Mouse (Mus musculus) CH12.LX (cell line): ENCODE measurements at regions not wholly inside any gene's neighbourhood (a gene's known extent, or its start where the extent isn't known, plus 50 kb on each side); places are given as distances from the start of the nearest gene placed in this dataset.

Source experiments
- DNase-seq: peaks from one replicate; pipeline ENCODE4 v3.0.0-alpha.2; 2013; ENCODE audit errors: extremely low read depth
- H3K27ac ChIP-seq: 2 replicates; pipeline ENCODE4 v1.5.1; 2012; ENCODE audit warnings: low read depth, mild to moderate bottlenecking, control low read depth, moderate library complexity; ENCODE audit not compliant: insufficient read depth
- H3K27me3 ChIP-seq: replicated peaks from 2 replicates; pipeline ENCODE3; 2012; ENCODE audit warnings: inconsistent platforms
- H3K36me3 ChIP-seq, 2 experiments: replicated peaks in 1 of 2; 2 replicates each; pipeline versions ENCODE3 to v1.6.1; 2012; ENCODE audit warnings: inconsistent platforms in 1 of 2, low read length in 1 of 2, mild to moderate bottlenecking in 1 of 2, mixed read lengths in 1 of 2, moderate library complexity in 1 of 2; ENCODE audit not compliant: control insufficient read depth in 1 of 2, insufficient read depth in 1 of 2
- H3K4me1 ChIP-seq, 2 experiments: 2 replicates each; pipeline ENCODE4 v1.6.1; 2012; ENCODE audit warnings: inconsistent platforms in 1 of 2, moderate library complexity in 1 of 2; ENCODE audit not compliant: insufficient read depth in 2 of 2, control insufficient read depth in 1 of 2
- H3K4me2 ChIP-seq: 2 replicates; pipeline ENCODE4 v1.6.1; 2012; ENCODE audit warnings: low read depth, mild to moderate bottlenecking, control low read depth; ENCODE audit not compliant: poor library complexity, insufficient read depth, severe bottlenecking
- H3K4me3 ChIP-seq, 3 experiments: fragments of 150-350 bp in 1 of 3; sonication (generic) in 1 of 3; replicated peaks in 1 of 3; 2 replicates each; pipeline versions ENCODE3 to v1.5.1; 2011 to 2012; ENCODE audit warnings: low read depth in 2 of 3, low read length in 2 of 3, mild to moderate bottlenecking in 2 of 3, moderate library complexity in 2 of 3, control low read depth in 1 of 3, improper control_type of control experiment in 1 of 3, inconsistent platforms in 1 of 3, mixed read lengths in 1 of 3; ENCODE audit not compliant: poor library complexity in 1 of 3
- H3K79me2 ChIP-seq: replicated peaks from 2 replicates; pipeline ENCODE4 v1.6.1; 2012; ENCODE audit warnings: mild to moderate bottlenecking, moderate library complexity; ENCODE audit not compliant: control insufficient read depth, poor library complexity, insufficient read depth, severe bottlenecking; ENCODE audit errors: extremely low read depth
- H3K9ac ChIP-seq: 2 replicates; pipeline ENCODE4 v1.6.1; 2012; ENCODE audit warnings: low read depth, mild to moderate bottlenecking, control low read depth, moderate library complexity; ENCODE audit not compliant: insufficient read depth
- H3K9me3 ChIP-seq: replicated peaks from 2 replicates; pipeline ENCODE3; 2012; ENCODE audit warnings: low read length, inconsistent platforms, mixed read lengths
- CHD1 ChIP-seq: IDR thresholded peaks from 2 replicates; pipeline ENCODE4 v1.6.1; 2012; ENCODE audit warnings: low read depth, low read length, improper control_type of control experiment, inconsistent platforms
- EP300 ChIP-seq: IDR thresholded peaks from 2 replicates; pipeline ENCODE4 v1.6.1; 2011; ENCODE audit warnings: low read length, improper control_type of control experiment
- GABPA ChIP-seq: IDR thresholded peaks from 2 replicates; pipeline ENCODE4 v1.6.1; 2012; ENCODE audit warnings: low read depth, low read length, improper control_type of control experiment, inconsistent platforms; ENCODE audit not compliant: insufficient replicate concordance
- JUND ChIP-seq: conservative IDR thresholded peaks from 2 replicates; pipeline ENCODE4 v1.6.1; 2011; ENCODE audit warnings: low read depth, low read length, improper control_type of control experiment
- KAT2A ChIP-seq: IDR thresholded peaks from 2 replicates; pipeline ENCODE4 v1.6.1; 2012; ENCODE audit warnings: low read length, improper control_type of control experiment, inconsistent platforms; ENCODE audit not compliant: insufficient replicate concordance
- MEF2A ChIP-seq: IDR thresholded peaks from 2 replicates; pipeline ENCODE4 v1.6.1; 2014; ENCODE audit warnings: low read depth, mild to moderate bottlenecking, inconsistent platforms, low read length, improper control_type of control experiment, borderline replicate concordance
- MXI1 ChIP-seq: IDR thresholded peaks from 2 replicates; pipeline ENCODE4 v1.6.1; 2011; ENCODE audit warnings: mild to moderate bottlenecking, low read depth, low read length, improper control_type of control experiment
- MYC ChIP-seq: IDR thresholded peaks from 2 replicates; pipeline ENCODE4 v1.6.1; 2011; ENCODE audit warnings: low read depth, mild to moderate bottlenecking, improper control_type of control experiment, low read length
- PAX5 ChIP-seq: IDR thresholded peaks from 2 replicates; pipeline ENCODE4 v1.6.1; 2012; ENCODE audit warnings: low read length, inconsistent platforms, mixed read lengths
- POLR2A ChIP-seq: IDR thresholded peaks from 2 replicates; pipeline ENCODE4 v1.6.1; 2011; ENCODE audit warnings: low read depth, mild to moderate bottlenecking, improper control_type of control experiment, low read length
- POLR2AphosphoS2 ChIP-seq: IDR thresholded peaks from 2 replicates; pipeline ENCODE4 v1.6.1; 2011; ENCODE audit warnings: low read depth, low read length, improper control_type of control experiment
- RCOR1 ChIP-seq: conservative IDR thresholded peaks from 2 replicates; pipeline ENCODE4 v1.6.1; 2012; ENCODE audit warnings: low read depth, mild to moderate bottlenecking, inconsistent platforms, low read length, improper control_type of control experiment
- SIN3A ChIP-seq: IDR thresholded peaks from 2 replicates; pipeline ENCODE4 v1.6.1; 2012; ENCODE audit warnings: low read length, improper control_type of control experiment, inconsistent platforms
- SMC3 ChIP-seq: IDR thresholded peaks from 2 replicates; pipeline ENCODE4 v1.6.1; 2011; ENCODE audit warnings: low read depth, low read length, improper control_type of control experiment
- TBP ChIP-seq: conservative IDR thresholded peaks from 2 replicates; pipeline ENCODE4 v1.6.1; 2011; ENCODE audit warnings: low read depth, low read length, improper control_type of control experiment
- TCF12 ChIP-seq: IDR thresholded peaks from 2 replicates; pipeline ENCODE4 v1.6.1; 2014; ENCODE audit warnings: low read depth, mild to moderate bottlenecking, inconsistent platforms, low read length, improper control_type of control experiment
- ZC3H11A ChIP-seq: IDR thresholded peaks from 2 replicates; pipeline ENCODE4 v1.6.1; 2012; ENCODE audit warnings: low read depth, mild to moderate bottlenecking, inconsistent platforms, low read length, improper control_type of control experiment
- ZMIZ1 ChIP-seq: IDR thresholded peaks from 2 replicates; pipeline ENCODE4 v1.6.1; 2012; ENCODE audit warnings: low read depth, mild to moderate bottlenecking, inconsistent platforms, low read length, improper control_type of control experiment
- dilution Hi-C: fragments of 300-500 bp; cut with MboI; formaldehyde crosslinking; loops from 2 replicates; pipeline ENCODE4 v1.14.3; 2020; ENCODE audit warnings: low sequenced_read_pairs; ENCODE audit not compliant: extremely low pct_unique_long_range_greater_than_20kb, extremely low pct_ligation_motif_present
- in situ Hi-C: fragments of 300-500 bp; cut with MboI; formaldehyde crosslinking; loops from 3 replicates; pipeline ENCODE4 v1.14.3; 2019; ENCODE audit warnings: low sequenced_read_pairs, low pct_ligation_motif_present, low pct_unique_long_range_greater_than_20kb, mixed read lengths

DNA sequence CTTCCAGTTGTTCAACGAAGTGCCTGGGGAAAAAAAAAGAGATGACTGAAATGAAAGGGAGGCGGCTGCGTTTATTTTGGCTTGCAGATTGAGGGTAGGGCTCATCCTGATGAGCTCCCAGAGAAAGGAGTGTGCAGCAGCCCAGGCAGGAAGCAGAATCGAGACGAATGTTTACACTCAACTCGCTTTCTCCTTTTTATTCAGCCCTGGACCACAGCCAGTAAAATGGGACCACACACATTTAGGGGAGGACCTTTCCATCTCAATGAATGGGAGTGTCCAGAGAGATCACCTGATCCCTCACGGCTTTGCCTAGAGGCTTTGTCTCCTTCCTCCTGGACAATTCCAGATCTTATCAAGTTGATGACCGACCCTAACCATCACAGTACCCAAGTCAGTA lies 198.8 kb upstream of the Srrm4 start:
- no peak for DNase-seq
- Histone ChIP-seq H3K79me2 (no peaks in the 10 kb centered on the region), H3K4me1 (no peaks in the 10 kb centered on the region), H3K9ac (no peak overlapping the region), H3K4me2 (no peak overlapping the region)
- no peak for TF ChIP-seq PAX5
- no peak for TF ChIP-seq RCOR1
- TF ChIP-seq, all 38 proteins: peak for 0
- no peak overlapping the region for H3K27ac ChIP-seq
- dilution Hi-C loops, result no loop called here
- in situ Hi-C loops, result no loop called here
- H3K36me3 ChIP-seq, result no peaks in the 10 kb centered on the region
- H3K27me3 ChIP-seq, result no peaks in the 10 kb centered on the region
- no peak overlapping the region for H3K4me3 ChIP-seq
- peaks cover 88% of the 10 kb centered on the region for H3K9me3 ChIP-seq

DNA sequence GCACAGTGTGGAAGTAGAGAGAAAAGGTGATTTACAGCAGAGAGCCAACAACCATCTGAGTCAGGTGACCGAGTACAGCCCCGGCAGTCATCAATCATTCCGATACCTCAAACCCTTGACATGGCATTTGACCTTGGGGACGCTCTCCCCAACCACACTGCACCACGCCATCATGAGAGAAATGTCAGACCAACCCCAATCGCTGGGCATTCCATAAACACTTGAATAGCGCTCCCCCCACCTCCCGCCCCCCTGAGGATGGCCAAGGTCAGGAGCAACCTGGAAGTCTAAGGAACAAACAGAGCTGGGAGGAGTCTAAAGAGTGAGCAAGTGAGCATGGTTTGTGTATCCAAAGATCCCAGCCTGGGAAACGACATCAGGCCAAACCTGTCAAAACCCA lies 198.2 kb upstream of the Srrm4 start:
- no peaks in the 10 kb centered on the region for H3K36me3 ChIP-seq
- TF ChIP-seq EP300 (no peak), POLR2A (no peak), MYC (no peak), ZMIZ1 (no peak), SIN3A (no peak), JUND (no peak), TBP (no peak), ZC3H11A (no peak), GABPA (no peak), SMC3 (no peak), TCF12 (no peak), CHD1 (no peak), MXI1 (no peak), RCOR1 (no peak), MEF2A (no peak), POLR2AphosphoS2 (no peak), KAT2A (no peak)
- TF ChIP-seq, all 38 proteins: peak for 0
- no peak overlapping the region for H3K9ac ChIP-seq
- no peaks in the 10 kb centered on the region for H3K4me1 ChIP-seq
- dilution Hi-C loops (no loop called here), in situ Hi-C loops (no loop called here)
- no peak overlapping the region for H3K27ac ChIP-seq
- H3K4me2 ChIP-seq, result no peak overlapping the region
- no peaks in the 10 kb centered on the region for H3K27me3 ChIP-seq
- peaks cover 88% of the 10 kb centered on the region for H3K9me3 ChIP-seq
- no peaks in the 10 kb centered on the region for H3K79me2 ChIP-seq
- no peak for DNase-seq
- H3K4me3 ChIP-seq, result no peak overlapping the region
